35 mouse cellular contexts compared by ENCODE assay signal in genomic region chr6:143895092-143895491, GRCm38 (mm10).
"Had no signal": no experiment of that assay in that cellular context is flagged by ENCODE, and none has a peak within 500 bp of the region (broad histone marks: within the 10 kb centered on the region; RNA-seq: fewer than 3 reads in every experiment).

No protein-coding gene starts in this region.

- H3K36me3 ChIP-seq: heart, embryonic 10.5 days; heart, embryonic 12.5 days; heart, embryonic 13.5 days; heart, embryonic 15.5 days; hindbrain, embryonic 10.5 days; hindbrain, embryonic 12.5 days; hindbrain, embryonic 13.5 days; hindbrain, embryonic 15.5 days; intestine, embryonic 15.5 days; kidney, embryonic 15.5 days had no signal

- H3K9ac ChIP-seq: heart, embryonic 12.5 days; heart, embryonic 13.5 days; heart, embryonic 15.5 days; hindbrain, embryonic 12.5 days; hindbrain, embryonic 13.5 days; hindbrain, embryonic 14.5 days; hindbrain, embryonic 15.5 days; intestine, embryonic 15.5 days; kidney, embryonic 15.5 days had no signal

- DNase-seq: heart, postnatal 14 days; heart, postnatal 36 days; heart, postnatal 4 days; kidney, adult 11 months; kidney, adult 18-20 months; kidney, adult 2 months; kidney, adult 8-10 months; kidney, adult 9 months; kidney, postnatal 10 days; kidney, postnatal 14 days; kidney, postnatal 25 days; kidney, postnatal 36 days; kidney, postnatal 4 days; layer of hippocampus, adult 9-11 months; layer of hippocampus, postnatal 36 days had no signal

- ATAC-seq: hindbrain, embryonic 16.5 days; hindbrain, postnatal 0 days; inflammation-experienced regulatory T-cells, adult 6 months; intestine, embryonic 15.5 days; intestine, embryonic 16.5 days; intestine, postnatal 0 days had no signal

- H3K27ac ChIP-seq: heart, embryonic 10.5 days; heart, embryonic 13.5 days; heart, embryonic 15.5 days; hindbrain, embryonic 10.5 days; hindbrain, embryonic 12.5 days; hindbrain, embryonic 13.5 days; hindbrain, embryonic 14.5 days; hindbrain, embryonic 15.5 days; hindbrain, postnatal 0 days; intestine, embryonic 15.5 days; kidney, embryonic 15.5 days; kidney, postnatal 0 days; layer of hippocampus, adult 2 months; left cerebral cortex, adult 2 months had no signal

- H3K27me3 ChIP-seq: heart, embryonic 12.5 days; heart, embryonic 13.5 days; heart, embryonic 15.5 days; hindbrain, embryonic 12.5 days; hindbrain, embryonic 13.5 days; hindbrain, embryonic 15.5 days; intestine, embryonic 15.5 days; kidney, embryonic 15.5 days had no signal

- H3K4me2 ChIP-seq: heart, embryonic 11.5 days; heart, embryonic 12.5 days; heart, embryonic 13.5 days; heart, embryonic 15.5 days; hindbrain, embryonic 12.5 days; hindbrain, embryonic 13.5 days; hindbrain, embryonic 14.5 days; hindbrain, embryonic 15.5 days; intestine, embryonic 15.5 days; kidney, embryonic 15.5 days had no signal

- H3K9me3 ChIP-seq: heart, embryonic 10.5 days; heart, embryonic 12.5 days; heart, embryonic 13.5 days; heart, embryonic 15.5 days; hindbrain, embryonic 10.5 days; hindbrain, embryonic 12.5 days; hindbrain, embryonic 13.5 days; hindbrain, embryonic 15.5 days; intestine, embryonic 15.5 days; kidney, embryonic 15.5 days had no signal

- H3K4me3 ChIP-seq: heart, embryonic 10.5 days; heart, embryonic 12.5 days; heart, embryonic 13.5 days; heart, embryonic 15.5 days; hindbrain, embryonic 10.5 days; hindbrain, embryonic 12.5 days; hindbrain, embryonic 13.5 days; hindbrain, embryonic 15.5 days; intestine, embryonic 15.5 days; kidney, embryonic 15.5 days; layer of hippocampus, adult 2 months; left cerebral cortex, adult 2 months had no signal

- H3K4me1 ChIP-seq: heart, embryonic 10.5 days; heart, embryonic 12.5 days; heart, embryonic 13.5 days; heart, embryonic 15.5 days; hindbrain, embryonic 10.5 days; hindbrain, embryonic 12.5 days; hindbrain, embryonic 13.5 days; hindbrain, embryonic 15.5 days; intestine, embryonic 15.5 days; kidney, embryonic 15.5 days had no signal
